Mouse (Mus musculus): ENCODE measurements around the gene Lgals2.

GRCm38 (mm10) chr15:78849485-78849884 lies 5.8 kb downstream of the Lgals2 start:
- no peak for TF ChIP-seq CTCF (IDR thresholded peaks at IDR 0.05; ENCODE audit: extremely low read depth, insufficient read depth, insufficient read length, insufficient replicate concordance)
- TF ChIP-seq POLR2A (IDR thresholded peaks at IDR 0.05; ENCODE audit: low read depth, low read length), result no peak
